Mouse (Mus musculus): ENCODE measurements around the gene 0610010F05Rik.
"Not testable (repeated sequence)": the region's sequence is repeated elsewhere in the genome, so short reads cannot be mapped to it uniquely, and the experiment has no call there.

0610010F05Rik gene

GRCm38 (mm10) chr11:23632945-23633878 lies at the start of gene 0610010F05Rik:
Gene 0610010F05Rik (minus strand): TSS chr11:23633639.
- DNase-seq (ENCODE audit: low read depth in 1 of 2, low spot score in 2 of 2): peak; percentile 13 to 51

DNA sequence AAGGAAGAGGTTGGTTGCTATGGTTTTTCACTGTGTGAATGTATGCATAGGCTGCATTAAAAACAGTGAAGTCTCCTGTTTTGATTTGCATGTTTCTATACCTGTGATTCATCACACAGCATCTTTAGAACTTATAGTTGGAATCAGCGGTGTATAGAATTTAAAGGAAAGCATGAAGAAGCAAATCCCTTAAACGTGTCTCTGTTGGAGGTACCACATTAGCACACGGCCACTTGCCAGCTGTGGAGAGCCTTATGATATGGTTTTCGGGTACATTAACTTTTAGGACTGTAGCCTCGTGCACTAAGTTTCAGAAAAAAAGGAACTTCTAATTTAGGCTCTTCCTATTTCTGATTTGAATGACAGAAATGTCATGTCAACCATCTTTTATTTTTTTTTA lies 49.1 kb upstream of the 0610010F05Rik start:
- no peak for DNase-seq (ENCODE audit: low read depth in 1 of 2, low spot score in 2 of 2)

DNA sequence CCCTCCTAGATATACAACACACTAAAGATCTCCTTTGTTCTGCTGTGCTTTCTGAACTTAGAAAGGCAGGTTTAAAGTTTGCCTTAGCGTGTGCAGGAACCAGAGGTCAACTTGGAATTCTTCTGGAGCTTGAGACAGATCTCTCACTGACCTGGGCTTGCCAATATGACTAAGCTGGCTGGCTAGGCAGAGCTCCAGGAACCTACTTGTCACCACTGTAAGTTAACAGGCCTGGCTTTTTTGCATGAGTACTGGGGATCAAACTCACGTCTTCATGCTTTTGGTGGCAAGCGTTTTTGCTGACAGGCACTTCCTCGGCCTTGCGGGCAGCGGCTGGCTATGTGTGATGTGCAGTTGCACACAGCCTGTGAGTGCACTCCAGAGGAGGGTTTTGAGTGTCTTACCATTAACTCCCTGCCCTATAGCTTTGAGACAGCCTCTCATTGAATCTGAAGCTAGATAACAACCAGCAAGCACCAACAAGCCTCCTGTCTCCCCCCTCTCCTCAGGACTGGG lies 47.1 kb upstream of the 0610010F05Rik start:
- no peak for DNase-seq (ENCODE audit: low read depth in 1 of 2, low spot score in 2 of 2)

DNA sequence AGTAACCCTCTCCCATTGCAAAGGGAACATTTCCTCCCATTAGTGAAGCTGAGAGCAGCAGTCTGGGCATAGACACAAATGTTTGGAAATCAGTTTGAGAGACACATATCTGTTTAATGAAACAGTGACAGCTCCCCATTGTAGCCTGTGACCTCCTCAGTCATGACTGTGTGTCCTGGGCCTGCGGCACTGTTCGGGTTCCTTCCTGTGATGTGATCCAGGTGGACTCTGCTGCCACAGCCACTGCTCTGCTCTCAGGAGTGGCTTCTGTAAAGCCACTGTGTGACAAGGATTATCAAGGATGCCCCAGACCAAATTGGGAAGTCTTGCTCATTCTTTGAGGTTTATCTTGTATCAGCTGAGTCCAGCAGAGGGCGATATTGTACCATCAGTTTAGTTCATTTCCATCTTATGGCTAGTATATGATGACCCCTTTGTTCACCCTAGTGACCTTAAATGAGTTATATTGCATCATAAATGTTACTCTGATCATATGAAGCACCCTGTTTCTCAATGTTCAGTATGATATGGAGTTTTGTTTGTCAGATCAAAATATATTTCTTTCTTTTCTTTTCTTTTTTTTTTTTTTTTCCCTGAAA lies 45.7 kb upstream of the 0610010F05Rik start:
- peak; percentile 39 to 57 for DNase-seq (ENCODE audit: low read depth in 1 of 2, low spot score in 2 of 2)

DNA sequence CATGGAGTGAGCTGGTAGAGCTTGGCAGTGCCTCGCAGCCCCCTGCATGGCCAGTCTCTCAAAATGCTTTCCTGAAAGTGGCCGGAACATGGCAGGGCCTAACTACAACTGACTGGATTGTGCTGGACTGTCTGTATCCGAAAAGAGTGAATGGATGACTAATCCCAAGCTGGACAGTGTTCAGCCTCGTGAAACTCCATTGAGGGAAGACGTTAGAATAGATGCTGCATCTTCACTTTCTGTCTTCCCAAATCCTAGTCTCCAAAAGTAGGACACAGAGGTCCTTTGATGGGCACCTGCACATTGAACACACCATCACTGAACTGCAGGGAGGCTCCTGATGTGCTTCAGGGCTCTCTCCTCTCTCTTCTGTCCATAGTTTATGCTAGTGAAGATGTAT lies 42.7 kb upstream of the 0610010F05Rik start:
- no peak for DNase-seq (ENCODE audit: low read depth in 1 of 2, low spot score in 2 of 2)

DNA sequence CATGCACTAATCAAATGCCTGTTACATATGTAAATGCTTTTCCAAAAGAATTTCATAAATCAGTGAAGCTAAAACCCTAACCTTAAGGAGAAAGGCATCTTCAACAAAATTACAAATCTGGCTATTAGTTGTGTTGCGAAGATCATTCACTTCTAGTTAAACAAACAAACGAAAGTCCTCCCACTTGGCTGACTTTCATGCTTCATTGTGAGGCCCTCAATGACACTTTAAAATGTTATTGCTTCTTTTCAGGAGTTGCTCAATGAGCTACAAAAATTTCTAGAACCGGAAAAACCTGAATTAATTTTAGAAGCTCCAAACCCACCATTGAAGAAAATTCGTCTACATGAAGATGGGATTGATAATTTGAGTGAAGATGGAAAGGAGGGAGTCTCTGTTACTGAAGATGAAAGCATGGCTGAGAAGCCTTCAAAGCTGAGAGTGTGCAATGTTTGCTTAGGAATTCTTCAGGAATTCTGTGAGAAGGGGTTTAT lies 38.9 kb upstream of the 0610010F05Rik start:
- DNase-seq (ENCODE audit: low read depth in 1 of 2, low spot score in 2 of 2): no peak

- no peak for DNase-seq (ENCODE audit: low read depth in 1 of 2, low spot score in 2 of 2)
Measured at GRCm38 (mm10) chr11:23667128-23667527, 33.7 kb upstream of the 0610010F05Rik start.

DNA sequence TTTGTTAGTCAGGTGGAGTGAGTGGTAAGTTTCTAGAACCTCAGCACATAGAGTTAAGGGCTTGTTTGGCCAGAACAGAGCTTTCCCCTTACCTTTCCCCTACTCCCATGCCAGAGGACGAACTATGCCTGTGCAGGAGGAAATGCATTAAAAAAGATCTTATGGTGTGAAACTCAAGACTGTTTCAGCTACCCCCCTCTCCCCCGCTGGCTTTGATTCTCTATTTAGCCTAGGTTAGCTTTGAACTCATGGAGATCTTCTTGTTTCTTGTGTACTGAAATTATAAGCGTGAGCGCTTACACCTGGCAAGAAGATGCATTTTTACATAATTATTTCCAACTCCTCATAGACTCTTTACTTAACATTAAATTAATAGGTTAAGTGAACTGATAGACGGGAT lies 33.1 kb upstream of the 0610010F05Rik start:
- no peak for DNase-seq (ENCODE audit: low read depth in 1 of 2, low spot score in 2 of 2)

DNA sequence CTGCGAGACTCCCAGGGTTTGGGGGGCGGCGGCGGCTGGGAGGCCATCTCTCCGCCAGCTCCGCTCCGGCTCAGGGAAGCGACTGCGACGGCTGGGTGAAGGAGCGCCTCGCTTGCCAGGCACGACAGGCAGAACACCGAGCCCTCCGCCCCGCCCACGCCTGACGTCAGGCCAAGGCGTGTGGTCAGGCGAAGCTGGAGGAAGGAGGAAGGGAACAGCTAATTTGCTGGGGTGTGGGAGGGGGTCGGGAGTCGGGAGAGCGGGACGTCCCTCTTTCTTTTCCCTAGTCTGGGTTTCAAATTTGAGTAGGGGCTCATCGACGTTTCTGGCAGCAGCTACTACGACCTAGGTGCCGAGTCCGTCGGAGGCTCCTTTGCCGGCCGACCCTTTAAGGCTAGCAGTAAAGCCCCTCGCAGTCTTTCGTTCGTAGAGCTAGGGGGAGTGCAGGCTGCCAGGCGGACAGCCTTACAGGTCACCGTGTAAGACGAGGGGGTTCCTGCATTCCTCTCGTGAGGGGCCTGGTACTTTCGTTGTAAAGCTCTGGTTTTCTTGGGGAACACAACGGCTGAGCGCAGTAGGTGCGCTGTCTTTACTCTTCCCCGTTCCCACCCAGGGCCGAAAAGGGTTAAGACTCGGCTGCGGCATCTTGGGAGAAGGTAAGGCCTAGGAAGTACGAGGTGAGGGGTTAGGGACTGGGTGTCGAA lies 32.5 kb upstream of the 0610010F05Rik start, which contains the start of gene Pex13:
Gene Pex13, minus strand, starts transcription at position 162 of the 704 bp plus-strand sequence.
- peak; percentile 73 to 81 for DNase-seq (ENCODE audit: low read depth in 1 of 2, low spot score in 2 of 2)

DNA sequence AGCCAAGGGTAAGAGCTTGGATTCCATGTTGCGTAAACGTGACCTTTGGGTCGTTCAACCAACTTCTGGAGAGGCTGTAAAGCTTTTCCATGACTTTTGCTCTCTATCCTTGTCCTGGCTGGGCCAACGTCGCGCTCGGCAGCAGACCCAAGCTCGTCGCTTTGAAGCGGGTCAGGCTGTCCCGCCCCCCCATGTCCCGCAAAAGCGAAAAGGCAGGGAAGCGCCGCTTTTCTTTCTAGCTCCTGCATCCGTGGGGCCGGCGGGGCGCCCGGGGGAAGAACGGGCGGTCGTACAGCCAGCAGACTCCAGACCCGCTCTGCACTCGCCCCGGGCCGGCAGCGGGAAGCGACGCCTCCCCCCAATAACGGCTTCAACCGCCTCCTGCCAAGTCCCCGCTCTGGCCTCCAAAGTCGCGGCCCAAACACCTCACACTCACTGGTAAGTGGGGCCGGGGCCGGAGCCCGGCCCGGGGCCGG lies 31.9 kb upstream of the 0610010F05Rik start, which contains the start of gene Pus10:
Gene Pus10, plus strand, starts transcription at position 364 of the 476 bp plus-strand sequence.
- DNase-seq (ENCODE audit: low read depth in 1 of 2, low spot score in 2 of 2): no peak

DNA sequence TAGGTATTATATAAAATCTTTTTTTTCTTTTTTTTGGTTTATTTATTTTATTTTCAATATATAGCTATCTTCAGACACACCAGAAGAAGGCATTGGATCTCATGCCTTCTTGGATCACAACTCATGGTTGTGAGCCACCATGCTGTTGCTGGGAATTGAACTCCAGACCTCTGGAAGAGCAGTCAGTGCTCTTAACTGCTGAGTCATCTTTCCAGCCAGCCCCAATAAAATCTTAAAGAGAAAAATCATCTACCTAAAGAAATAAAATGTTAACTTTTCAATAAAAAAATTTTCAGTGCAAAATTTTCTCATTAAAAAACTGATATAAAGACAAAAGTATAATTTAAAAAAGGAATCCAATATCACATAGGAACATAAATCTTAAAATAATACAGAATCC lies 30.8 kb upstream of the 0610010F05Rik start:
- DNase-seq (ENCODE audit: low read depth in 1 of 2, low spot score in 2 of 2): no peak

DNA sequence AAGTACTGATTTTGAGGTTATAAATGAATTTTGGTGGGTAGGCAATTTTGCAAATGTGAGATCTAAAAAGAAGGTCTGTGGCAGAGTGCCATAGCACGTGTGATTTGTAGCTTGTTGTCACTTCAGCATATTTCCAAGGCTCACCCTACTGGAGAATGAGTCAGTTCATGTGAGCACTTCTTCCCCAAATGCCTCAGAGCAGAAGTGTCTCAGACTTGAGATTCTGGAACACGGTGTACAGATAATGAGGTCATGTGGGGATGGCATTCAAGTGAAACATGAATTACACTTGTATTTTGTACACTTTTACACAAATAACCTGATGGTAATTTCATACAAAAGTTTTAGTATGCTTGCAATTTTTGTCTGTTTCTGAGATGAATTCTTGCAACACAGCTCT lies 24.4 kb upstream of the 0610010F05Rik start:
- DNase-seq (ENCODE audit: low read depth in 1 of 2, low spot score in 2 of 2): no peak

DNA sequence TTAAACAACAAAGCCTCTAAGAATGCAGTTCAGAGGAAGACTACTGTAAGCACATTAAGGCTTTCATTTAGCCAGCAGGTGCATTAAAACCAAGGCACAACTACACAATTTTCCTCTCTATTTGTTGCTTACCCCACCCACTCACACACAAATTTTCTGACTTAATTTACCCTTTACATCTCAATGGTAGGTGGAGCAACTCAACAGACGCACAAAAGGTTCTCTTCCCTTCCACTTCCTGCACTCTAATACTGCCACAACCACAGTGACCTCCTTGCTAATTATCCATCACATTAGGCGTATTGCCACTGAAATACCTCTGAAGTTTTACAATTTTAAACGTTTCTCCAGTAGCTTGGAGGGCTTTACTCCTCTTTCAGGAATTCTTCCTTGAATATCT lies 20.2 kb upstream of the 0610010F05Rik start:
- DNase-seq (ENCODE audit: low read depth in 1 of 2, low spot score in 2 of 2): no peak

- DNase-seq (ENCODE audit: low read depth in 1 of 2, low spot score in 2 of 2): no peak
Measured at GRCm38 (mm10) chr11:23647835-23648234, 14.4 kb upstream of the 0610010F05Rik start.

- DNase-seq (ENCODE audit: low read depth in 1 of 2, low spot score in 2 of 2): no peak
Measured at GRCm38 (mm10) chr11:23647431-23647830, 14.0 kb upstream of the 0610010F05Rik start.

GRCm38 (mm10) chr11:23634573-23634972 lies 1.1 kb upstream of the 0610010F05Rik start:
- no peak for DNase-seq (ENCODE audit: low read depth in 1 of 2, low spot score in 2 of 2)

DNA sequence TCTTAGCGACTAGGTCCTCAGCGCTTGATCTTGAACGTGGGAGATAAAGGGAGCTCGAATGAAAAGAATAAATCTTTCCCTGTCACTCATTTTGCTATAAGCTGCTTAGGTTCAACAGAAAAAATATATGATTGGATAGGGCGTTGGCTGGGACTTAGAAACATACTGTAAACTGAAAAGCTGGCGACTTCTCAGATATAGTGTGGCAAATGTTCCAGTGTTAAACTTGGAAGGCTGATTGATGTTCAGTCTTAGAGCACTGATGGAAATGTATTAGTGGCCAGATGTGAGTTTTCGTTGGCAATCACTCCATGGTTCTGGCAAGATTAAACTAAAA lies 408 bp upstream of the 0610010F05Rik start:
- DNase-seq (ENCODE audit: low read depth in 1 of 2, low spot score in 2 of 2): no peak

- no peak for DNase-seq (ENCODE audit: low read depth in 1 of 2, low spot score in 2 of 2)
Measured at GRCm38 (mm10) chr11:23630664-23631063, 2.8 kb downstream of the 0610010F05Rik start.

- DNase-seq (ENCODE audit: low read depth in 1 of 2, low spot score in 2 of 2): no peak
Measured at GRCm38 (mm10) chr11:23618995-23619394, 14.4 kb downstream of the 0610010F05Rik start.

DNA sequence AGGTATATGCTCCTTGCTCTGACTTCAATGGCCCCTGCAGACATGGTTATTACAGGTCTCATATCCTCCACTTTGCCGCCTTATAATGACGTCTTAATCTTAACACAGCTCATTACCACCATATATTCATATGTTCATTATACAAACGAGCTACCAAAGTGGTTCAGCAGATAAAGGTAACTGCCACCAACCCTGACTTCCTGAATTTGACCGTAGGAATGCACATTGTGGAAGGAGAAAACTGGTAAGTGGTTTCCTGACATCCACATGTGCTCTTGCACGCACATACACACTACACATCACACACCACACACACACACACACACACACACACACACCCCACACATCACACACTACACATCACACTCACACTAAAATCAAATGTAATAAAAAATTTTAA lies 18.9 kb downstream of the 0610010F05Rik start:
- no peak for DNase-seq (ENCODE audit: low read depth in 1 of 2, low spot score in 2 of 2)

GRCm38 (mm10) chr11:23607291-23607690 lies 26.1 kb downstream of the 0610010F05Rik start:
- not testable (repeated sequence) for DNase-seq (ENCODE audit: low read depth in 1 of 2, low spot score in 2 of 2)

Measured in monocyte, adult 2 months (primary cell).